Mouse (Mus musculus): ENCODE measurements around the gene Axdnd1.
A peak's percentile ranks its signal among the peaks of the same experiment; 100 is the strongest.

The Axdnd1 gene

DNA sequence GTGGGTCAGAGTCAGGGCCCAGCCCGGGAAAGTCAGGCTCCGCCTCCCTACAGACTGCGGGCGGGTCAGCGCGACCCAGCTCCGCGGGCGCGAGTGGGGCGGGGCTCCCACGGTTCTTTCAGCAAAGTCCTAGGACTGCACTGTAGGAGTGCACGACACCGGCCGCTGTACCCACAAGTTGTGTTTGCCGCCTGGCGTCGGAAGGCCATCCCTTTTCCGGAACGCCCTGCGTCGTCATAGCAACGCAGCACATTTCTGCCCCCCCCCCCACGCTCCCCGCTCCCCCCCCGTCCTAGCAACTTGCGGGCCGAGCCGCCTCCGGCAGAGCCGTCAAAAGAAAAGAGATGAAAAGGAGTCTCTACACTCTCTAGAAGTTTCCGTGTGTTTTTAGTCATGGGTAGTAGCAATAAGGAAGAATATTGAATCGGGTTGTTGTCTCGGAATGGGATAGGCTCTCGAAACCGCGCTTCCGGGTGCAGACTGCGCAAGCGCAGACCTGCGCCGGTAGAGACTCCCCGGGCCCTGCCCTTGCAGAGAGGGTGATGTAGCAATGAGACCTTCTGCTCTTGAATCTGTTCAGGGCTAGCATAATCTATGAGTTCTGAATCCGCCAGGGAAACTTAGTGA lies at the start of gene Axdnd1:
Gene Axdnd1, minus strand, starts transcription at position 489 of the 627 bp plus-strand sequence.
- DNase-seq = peak; percentile 90

DNA sequence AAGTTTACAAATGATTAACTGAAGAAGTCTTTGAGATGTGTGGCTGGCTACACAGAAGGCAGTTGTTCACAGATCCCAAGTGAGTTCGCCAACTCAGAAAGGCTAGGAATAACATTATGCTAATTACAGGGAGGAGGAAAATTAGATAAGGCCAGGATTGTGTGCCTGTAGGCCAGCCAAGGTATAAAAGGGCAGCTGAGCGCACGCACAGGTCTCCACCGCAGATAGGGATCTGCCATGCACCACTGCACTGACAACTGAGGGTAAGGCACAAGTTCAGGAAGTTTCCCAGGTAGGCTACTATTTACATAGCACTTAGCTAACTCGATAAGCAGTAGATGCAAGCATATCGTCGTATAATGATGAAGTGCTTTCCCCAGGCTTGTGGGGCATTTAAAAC lies 49.6 kb upstream of the Axdnd1 start:
- no peak for DNase-seq

DNA sequence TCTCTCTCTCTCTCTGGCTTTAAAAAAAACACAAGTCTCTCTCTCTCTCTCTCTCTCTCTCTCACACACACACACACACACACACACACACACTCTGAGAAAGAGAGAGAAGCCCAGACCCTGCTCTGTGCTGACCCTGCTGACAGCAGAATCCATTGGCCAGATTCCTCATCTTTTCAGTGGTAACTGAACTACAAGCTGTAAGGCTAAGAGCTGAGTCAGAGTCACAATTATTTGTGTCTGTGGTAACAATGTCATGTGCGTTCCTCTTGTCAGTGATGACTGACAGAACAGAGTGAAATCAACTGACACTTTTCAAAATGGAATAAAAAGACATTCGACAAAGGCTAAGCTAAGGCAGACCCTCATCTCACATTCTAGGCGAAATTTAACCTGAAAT lies 47.6 kb upstream of the Axdnd1 start:
- no peak for DNase-seq

DNA sequence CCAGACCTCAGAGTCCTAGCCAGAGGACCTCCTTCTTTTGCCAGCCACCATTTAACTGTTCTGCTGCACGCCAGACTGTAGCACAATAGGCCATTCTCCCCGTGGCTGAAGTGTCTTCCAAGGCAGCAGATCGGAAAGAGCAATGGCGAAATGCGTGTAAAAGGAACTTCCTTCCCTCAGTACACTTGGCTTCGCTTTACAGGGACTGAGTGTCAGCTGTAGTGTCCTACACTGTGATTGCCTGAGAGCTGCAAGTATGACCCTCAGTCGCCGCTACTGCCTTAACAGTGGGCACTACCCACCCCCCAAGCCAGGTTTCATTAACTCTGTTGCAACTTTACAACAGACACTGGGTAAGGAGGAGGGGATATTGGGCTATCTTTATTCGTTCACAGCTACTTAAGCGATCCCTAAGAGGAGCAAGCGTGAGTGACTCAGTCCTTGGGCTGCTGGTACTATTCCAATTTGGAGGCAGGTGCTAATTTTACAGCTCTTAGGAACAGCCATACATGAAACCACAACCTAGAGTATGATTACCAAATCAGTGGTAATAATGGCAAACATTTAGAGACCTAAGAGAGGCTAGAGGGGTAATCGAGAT lies 46.8 kb upstream of the Axdnd1 start:
- no peak for DNase-seq

DNA sequence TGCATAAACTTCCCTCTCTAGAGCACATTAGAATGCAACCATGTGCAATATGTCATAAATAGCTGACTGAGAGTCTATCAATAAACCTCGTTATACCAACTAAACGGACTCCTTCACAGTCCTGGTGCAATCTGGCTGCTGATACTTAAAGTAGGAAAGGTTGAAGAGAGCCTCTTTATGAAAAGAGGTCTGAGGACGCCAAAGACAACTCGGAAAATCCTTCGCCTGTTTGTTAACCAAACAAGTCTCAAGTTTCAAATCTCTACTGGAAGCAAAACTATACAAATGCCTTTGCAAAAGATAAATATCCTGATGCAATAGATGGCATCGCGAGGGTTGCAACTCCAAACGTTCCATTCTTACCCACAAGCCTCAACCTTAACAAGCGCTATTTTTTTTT lies 44.0 kb upstream of the Axdnd1 start:
- no peak for DNase-seq

DNA sequence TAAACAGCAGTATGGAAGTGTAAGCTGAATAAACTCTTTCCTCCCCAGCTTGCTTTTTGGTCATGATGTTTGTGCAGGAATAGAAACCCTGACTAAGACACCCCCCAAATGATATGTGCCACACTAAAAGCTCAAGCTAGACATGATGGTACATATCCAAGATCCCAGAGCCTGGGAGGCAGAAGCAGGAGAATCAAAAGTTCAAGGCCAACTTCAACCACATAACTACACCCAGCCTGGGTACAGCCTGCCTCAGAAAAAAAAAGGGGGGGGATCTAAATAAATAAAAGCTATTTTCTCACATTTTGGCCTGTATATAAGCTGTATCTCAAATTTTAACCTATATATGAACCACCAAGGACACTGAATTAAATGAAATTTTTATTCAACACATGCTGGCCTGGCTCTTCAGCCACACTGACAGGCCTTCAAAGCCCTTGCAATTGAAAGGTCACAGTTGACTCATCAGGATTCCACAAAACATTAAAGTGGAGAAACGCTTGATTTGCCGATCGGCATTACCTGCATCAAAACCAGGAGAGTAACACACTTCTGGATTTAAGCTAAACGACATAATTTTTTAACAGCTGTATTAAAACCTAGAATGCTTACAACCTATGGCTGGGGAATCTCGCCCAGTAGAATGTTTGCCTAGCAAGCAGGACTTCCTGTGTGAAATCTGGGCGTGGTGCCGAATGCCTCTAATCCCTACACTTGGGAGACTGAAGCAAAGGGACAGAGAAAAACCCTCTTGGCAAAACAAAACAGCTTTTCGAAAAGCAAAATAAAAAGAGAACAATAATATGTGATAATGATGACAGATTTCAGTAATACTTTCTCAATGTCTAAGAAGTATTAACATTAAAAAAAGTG lies 43.3 kb upstream of the Axdnd1 start:
- no peak for DNase-seq

DNA sequence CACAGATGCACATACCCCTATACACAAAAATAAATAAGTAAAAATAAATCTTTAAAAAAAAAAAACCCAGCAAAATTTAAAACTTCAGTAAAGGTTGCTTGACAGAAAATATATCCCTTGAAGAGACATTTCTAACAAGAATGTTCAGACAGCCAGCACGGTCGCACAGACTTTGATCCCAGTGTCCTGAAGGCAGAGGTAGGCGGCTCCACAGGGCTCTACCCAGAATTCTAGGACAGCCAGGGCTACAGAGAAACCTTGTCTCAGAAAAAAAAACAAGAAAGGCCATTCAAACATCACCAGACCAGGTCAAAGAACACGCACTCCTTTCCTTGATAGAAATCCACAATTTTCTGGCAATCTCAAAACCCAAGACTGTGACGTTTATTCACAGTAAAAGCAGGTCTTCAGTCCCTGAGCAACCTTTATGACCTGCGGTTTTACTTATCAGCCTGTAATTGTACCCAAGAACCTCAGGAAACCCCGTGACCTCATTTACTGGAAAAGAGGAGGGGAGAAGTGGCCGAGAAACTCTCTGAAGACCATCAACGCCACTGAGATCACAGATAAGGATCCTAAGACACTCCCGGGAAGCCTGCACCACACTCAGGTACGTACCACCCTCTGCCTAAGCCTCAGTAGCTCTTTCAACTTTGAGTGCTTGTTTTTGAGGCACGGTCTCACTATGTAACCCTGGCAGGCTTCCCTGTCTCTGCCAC lies 41.5 kb upstream of the Axdnd1 start:
- DNase-seq = no peak

DNA sequence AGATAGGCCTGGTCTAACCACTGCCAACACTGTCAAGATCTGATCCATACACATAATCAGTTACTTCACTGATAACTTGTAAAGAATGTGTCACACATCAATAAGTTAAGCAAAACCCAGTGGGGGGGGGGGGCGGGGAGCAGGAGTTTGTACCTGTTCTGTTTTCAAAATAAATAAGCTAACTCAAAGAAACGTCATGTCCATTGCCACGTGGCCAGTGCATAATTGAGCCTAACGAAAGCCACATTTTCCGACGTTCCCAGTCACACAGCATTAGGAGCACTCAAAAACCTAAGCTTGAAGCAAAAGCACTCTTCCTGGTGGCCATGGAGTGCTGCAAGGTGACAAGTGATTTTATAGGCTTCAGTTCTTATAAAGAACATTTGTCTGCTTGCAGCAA lies 40.1 kb upstream of the Axdnd1 start:
- DNase-seq = no peak

DNA sequence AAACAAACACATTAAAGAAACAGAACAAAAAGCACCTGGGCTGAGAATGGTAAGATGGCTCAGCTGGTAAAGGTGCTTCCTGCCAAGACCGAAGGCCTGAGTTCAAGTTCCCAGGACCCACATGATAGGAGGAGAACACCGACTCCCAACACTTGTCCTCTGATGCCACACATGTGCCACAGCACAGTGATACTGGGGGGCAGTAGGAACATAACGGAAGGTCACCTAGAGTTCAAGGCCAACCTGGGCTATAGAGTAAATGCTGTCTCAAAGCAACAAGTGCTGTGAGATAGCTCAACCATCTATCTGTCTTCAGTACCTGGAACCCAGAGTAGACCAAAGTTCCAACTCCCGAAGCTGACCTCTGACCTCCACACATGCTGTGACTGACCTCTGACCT lies 39.3 kb upstream of the Axdnd1 start:
- DNase-seq = no peak

DNA sequence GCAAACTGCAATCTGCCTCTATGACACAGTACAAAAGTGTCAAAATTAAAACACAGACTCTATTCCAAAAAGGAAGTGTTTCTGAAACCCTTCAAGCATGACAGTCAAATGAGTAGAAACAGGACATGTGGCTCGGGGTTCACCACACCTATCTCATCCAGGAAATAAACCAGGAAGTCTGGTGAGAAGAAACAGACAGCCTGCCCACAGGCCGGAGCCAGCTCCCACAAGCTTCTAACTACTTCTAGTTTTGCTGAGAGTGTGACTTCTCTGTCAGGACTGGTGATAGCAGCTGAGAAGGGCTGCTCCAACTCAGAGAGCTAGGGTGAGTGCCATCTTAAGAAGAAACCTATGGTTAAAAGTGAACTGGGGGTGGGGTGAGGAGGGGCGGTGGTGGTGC lies 38.7 kb upstream of the Axdnd1 start:
- DNase-seq = no peak

DNA sequence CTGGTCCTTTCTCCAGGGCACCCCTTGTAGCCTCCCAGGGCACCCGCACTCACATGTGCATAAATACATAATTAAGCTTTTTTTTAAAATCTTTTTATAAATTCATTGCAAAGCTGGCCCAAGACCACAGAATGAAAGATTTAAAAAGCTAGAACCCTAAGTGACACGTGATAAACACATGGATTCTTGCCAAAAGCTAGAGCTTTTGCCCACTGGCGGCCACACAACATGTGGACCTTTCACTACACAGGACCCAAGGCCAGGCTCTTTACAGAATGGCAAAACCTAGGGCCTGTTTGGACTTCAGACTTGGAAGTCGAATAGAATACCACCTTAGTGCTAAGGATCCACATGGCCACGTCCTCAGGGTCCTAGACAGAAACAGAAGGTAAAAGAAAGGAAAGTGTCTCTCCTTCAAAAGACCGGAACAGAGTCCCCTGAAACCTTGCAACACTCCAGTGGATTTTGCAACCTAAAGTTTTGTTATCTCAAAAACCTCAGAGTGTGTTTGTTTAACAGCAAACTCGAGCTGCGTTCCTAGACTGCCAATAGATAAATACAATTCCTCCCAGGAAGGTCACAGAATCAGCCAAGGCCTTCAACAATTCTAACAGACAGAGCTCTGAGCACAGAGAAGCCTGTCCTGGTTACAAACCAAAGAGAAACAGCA lies 37.6 kb upstream of the Axdnd1 start:
- DNase-seq = no peak

DNA sequence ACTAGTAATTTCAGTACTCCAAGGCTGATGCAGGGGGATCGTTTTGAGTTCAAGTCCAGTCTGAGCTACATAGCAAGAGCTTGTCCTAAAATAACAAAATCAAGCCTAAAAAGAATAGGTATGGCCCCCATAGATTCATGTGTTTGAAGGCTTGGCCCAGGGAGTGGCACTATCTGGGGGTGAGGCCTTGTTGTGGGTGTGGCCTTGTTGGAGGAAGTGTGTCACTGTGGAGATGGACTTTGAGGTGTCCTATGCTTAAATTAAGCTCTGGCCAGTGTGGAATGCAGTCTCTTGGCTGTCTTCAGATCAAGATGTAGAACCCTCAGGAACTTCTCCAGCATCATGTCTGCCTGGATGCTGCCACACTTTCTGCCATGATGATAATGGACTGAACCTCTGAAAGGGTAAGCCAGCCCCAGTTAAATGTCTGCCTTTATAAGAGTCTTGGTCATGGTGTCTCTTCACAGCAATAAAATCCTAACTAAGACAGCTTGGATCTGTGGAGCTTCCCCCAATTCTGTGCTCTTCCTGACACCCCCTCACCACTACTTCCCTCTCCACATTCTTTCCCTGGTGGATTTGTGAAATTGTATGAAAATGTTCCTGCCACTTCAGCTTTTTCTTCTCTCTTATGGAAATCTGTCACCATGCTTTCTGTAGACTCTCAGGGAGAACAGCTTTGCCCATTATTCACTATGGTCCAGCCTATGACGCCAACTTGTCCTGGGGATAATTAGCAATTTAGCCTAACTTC lies 34.2 kb upstream of the Axdnd1 start:
- DNase-seq = no peak

DNA sequence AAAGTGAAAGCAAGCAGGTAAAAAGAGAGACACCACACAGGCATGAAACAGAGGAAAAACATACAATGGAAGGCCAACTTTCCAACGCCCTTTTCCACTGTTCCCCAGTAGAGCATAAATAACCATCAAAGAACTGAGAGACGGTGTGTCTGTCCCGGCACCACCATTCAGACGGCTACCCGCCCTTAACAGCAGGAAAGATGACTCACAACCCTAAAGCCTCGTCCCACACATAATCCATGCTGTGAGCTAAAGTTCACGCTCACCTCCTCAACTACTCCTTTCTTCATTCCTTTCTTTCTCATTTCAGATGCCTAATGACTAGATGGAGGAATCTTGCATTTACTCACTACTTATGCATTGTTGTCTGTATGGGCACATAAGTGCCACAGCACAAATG lies 33.4 kb upstream of the Axdnd1 start:
- DNase-seq = no peak

DNA sequence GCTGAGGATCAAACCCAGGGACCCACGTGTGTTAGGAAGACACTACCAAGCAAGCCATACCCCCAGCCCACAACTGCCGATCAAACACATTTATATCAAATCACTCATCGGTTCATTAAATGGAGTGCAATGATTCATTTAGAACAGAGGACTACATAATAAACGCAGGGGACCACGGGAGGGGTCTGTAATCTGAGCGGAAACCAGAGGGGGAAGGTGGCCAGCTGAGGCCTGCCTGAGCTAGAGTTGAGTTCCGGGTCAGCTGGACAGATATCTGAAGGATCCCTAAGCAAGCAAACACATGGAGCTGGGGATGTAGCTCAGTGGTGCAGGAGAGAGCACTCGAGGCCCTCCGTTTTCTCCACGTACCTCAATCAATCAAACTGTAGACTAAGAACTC lies 32.9 kb upstream of the Axdnd1 start:
- no peak for DNase-seq

DNA sequence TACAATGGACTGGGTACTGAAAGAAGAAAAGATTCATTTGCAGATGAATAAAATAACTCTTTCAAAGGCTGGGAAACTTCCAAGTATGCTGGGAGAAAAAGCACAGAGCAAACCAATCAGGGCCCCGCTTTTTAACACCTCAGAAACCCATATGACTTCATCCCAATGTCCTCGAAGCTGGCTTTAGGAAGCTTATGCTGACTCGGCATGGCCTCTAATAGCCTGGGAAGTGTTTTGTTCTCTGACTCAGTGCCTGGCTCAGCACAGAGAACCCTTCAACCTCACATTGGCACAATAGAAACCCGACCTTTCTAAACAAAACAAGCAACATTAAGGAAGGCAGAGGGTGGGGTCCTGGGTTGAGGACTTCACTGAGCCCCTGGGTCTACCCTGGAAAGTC lies 29.5 kb upstream of the Axdnd1 start:
- no peak for DNase-seq

DNA sequence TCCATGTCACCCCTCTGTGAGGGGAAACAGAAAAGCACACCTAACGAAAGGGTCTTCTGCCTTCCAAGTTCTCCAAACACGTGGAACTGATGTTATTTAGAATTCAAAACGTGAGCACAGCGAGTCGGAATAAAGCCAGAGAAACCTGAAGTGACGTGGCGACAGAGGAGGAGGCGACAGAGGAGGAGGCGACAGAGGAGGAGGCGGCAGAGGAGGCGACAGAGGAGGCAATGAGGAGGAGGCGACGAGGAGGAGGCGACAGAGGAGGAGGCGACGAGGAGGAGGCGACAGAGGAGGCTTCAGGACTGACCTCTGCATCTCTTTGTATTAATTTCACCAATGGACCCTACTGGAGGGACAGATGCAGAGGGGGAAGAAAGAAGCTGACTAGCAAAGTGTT lies 28.7 kb upstream of the Axdnd1 start:
- no peak for DNase-seq

DNA sequence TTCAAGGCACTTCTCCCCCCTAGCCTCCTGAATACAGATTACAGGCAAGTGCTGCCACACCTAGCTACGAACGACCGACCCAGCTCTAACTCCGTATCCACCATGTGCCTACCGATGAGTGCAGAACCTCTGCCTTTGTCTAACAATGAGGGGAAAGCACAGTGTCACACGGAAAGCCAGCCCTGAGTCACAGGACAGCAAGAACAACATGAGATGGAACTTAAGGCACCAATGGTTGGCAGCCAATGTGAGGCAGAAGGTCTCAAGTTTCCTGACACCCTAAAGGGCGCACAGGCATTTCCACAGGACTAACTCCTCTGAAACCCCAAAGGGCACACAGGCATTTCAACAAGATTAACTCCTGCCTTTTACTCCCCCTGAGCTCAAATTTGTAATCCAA lies 28.1 kb upstream of the Axdnd1 start:
- DNase-seq = no peak

DNA sequence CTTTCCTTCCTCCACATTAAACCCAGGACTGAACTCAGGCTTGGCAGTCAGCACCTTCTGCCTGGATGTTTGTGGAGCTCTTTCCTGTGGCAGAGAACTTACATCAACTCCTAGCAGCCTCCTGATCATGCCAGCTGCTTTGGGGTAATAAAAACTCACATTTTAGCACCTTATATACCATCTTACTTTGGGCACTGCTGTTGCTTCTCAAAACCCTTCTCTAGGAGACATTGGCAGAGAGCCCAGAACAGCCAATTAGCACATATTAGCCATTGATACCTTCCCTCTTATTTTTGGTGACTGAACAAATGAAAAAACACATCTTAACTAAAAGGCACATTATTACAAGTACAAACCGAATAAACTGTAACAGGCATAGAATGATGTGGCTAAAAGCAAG lies 24.1 kb upstream of the Axdnd1 start:
- DNase-seq = no peak

DNA sequence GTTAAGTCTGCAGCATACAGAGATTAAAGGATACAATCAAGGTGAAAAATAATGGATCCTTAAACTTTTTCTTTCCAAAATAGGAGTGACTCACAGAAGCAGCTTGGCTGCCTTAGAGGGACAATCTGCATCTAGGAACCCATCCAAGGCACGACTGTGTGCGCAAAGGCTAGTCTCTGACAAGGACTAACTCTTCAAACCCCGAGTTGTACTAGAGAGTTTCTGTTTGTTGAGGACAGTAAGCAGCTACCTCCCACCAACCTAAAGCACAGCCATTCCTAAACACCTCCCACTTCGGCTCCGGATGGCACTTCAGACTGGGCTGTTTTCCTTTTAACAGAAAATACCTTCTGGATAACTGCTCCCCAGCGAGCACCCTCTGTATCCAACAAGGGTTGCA lies 21.8 kb upstream of the Axdnd1 start:
- no peak for DNase-seq

DNA sequence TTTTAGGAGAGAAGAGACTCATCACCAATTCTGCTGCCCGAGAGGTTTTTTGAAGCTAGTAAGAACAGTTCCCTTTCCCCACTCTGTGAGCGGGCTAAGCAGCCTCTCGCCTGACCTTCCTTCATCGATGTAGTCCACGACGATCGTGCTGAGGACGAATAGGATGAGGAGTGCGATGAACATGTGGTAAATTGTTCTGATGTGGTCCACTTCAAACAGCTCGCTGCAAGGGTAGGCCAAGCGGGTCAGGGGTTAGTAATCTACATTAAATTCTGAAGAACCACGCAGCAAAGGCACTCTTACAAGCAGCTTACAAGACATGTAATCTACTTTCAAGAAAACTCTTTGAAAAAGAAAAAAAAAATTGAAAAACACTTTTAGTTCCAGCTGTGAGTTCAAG lies 21.3 kb upstream of the Axdnd1 start:
- DNase-seq = no peak

DNA sequence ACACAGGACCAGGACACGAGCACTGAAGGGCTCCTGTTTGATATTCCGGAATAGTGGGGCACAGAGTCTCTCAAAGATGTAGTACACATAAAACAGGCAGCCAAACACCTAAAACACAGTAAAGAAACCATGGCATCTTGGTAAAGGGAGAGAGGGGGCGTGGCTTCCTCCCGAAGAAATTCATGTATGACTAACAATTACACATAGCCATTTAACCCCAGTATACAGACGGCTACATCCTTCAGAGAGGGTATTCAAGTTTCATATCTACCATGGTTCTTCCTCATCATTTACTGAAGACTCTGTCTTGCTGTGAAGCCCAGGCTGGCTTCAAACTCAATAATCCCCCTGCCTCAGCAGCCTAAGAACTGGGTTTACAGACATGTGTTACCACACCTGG lies 16.8 kb upstream of the Axdnd1 start:
- no peak for DNase-seq

DNA sequence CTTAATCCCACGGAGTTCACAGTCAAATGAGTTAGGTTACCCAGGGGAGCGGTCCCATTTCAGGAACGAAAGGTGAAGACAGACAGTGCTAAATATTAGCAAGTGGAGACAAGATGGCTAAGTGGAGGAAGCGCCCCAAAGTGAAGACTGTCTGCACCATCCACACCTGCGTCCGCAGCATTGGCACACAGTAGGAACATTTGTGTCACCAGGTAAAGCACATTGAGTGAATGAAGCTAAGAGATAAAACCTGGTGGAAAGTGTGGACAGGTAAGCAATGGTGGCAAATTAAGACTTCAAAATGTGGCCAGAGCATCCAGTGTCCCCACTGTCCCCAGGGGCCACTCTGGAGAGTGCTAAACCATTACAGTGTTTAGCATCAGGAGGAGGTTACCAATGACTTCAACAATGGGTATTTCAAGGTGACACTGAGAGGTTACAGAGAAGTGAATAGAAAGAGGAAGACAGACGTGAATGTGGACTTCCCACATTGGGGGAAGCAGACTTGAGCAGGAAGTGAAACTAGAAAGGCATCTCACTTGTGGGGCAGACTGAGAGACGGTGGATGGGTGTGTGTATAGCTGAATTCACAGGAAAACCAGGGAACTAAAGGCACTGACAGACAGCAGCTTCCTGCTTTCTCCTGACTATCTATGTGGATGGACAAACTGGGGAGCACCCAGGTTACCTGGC lies 16.2 kb upstream of the Axdnd1 start:
- no peak for DNase-seq
